ENCODE assay signal across 8 mouse cellular contexts in the genomic region with DNA sequence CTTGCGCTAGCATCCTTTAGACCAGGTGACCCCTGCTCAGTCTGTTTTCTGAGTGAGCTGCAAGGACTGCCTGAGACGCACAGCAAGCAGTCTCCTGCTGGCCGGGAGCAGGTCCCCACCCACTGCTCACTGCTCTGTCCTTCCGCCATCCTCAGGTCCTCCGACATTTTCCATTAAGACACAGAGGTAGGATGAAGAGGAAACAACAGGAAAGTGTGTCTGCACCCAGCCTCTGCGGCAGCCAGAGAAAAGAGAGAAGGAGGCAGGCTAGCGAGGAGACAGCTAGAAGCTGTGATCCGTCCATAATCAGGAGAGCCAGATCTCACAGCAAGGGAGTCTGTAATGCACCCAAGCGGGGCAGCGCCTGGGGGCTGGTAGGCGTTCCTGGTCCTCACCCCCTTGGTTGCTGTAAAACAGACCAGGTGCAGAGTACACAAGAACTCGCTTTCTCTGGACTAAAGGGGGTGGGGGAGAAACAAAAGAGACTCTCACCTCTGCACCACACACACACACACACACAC. TPM values are rescaled to one million over a fixed set of nuclear protein-coding genes. Genes with fewer than 3 reads are reported as not detected.
A peak's percentile ranks its signal among the peaks of the same experiment; 100 is the strongest.
DNase-seq lines count a peak whose midpoint lies in the region; ATAC-seq and TF ChIP-seq lines count a peak whose summit lies in the region.

No protein-coding gene starts in this region.

- peak overlapping the region; percentile 77 for H3K4me3 ChIP-seq in forebrain, embryonic 12.5 days (replicated peaks)
- peak overlapping the region; percentile 69 for H3K4me3 ChIP-seq in intestine, embryonic 16.5 days (ENCODE audit: low read length)
- H3K4me3 ChIP-seq in midbrain, embryonic 10.5 days: peak overlapping the region; percentile 85
- peak overlapping the region; percentile 65 for H3K4me3 ChIP-seq in stomach, embryonic 15.5 days (replicated peaks)

- H3K9ac ChIP-seq in forebrain, embryonic 12.5 days: peak overlapping the region; percentile 80
- peak overlapping the region; percentile 43; the same call in 1 of the 2 replicates for H3K9ac ChIP-seq in intestine, embryonic 16.5 days (ENCODE audit: low read depth, low read length)
- H3K9ac ChIP-seq in stomach, embryonic 15.5 days: no peak overlapping the region

- peaks cover 16% of the 10 kb centered on the region for H3K4me1 ChIP-seq in forebrain, embryonic 12.5 days
- no peaks in the 10 kb centered on the region for H3K4me1 ChIP-seq in intestine, embryonic 16.5 days (ENCODE audit: control insufficient read depth, insufficient read depth, low read length)
- peaks cover 16% of the 10 kb centered on the region for H3K4me1 ChIP-seq in midbrain, embryonic 10.5 days
- 0 out of 2 replicates have a peak, but pooled peaks cover 3% of the 10 kb centered on the region for H3K4me1 ChIP-seq in stomach, embryonic 15.5 days

- 0 out of 2 replicates have a peak, but pooled peaks cover 9% of the 10 kb centered on the region for H3K27me3 ChIP-seq in forebrain, embryonic 12.5 days
- no peaks in the 10 kb centered on the region; the same call in 1 of the 2 replicates for H3K27me3 ChIP-seq in intestine, embryonic 16.5 days (replicated peaks; ENCODE audit: control insufficient read depth, insufficient read depth, low read length)
- peaks cover 34% of the 10 kb centered on the region for H3K27me3 ChIP-seq in midbrain, embryonic 10.5 days (ENCODE audit: low read depth, poor library complexity, severe bottlenecking)
- H3K27me3 ChIP-seq in stomach, embryonic 15.5 days (replicated peaks): no peaks in the 10 kb centered on the region

- no peak for TF ChIP-seq CTCF in brain, embryonic 14.5 days (IDR thresholded peaks at IDR 0.05; ENCODE audit: borderline replicate concordance, extremely low read depth, insufficient read depth, insufficient read length)

- WGBS in forebrain, embryonic 12.5 days: 2% methylated on average over 12 of the region's 12 CpGs
- whole genome bisulfite sequencing in intestine, embryonic 16.5 days: 2% methylated on average over 12 of the region's 12 CpGs
- WGBS in midbrain, embryonic 10.5 days: 2% methylated on average over 12 of the region's 12 CpGs
- 2% methylated on average over 12 of the region's 12 CpGs for WGBS in stomach, embryonic 15.5 days

- 0 out of 2 replicates have a peak overlapping the region, but pooled peaks have one; percentile 53 for H3K27ac ChIP-seq in forebrain, embryonic 12.5 days
- H3K27ac ChIP-seq in intestine, embryonic 16.5 days (ENCODE audit: low read length): no peak overlapping the region
- H3K27ac ChIP-seq in midbrain, embryonic 10.5 days (replicated peaks): peak overlapping the region; percentile 81
- H3K27ac ChIP-seq in stomach, embryonic 15.5 days: no peak overlapping the region; the same call in 1 of the 2 replicates

- peak overlapping the region; percentile 95 for H3K4me2 ChIP-seq in forebrain, embryonic 12.5 days
- H3K4me2 ChIP-seq in intestine, embryonic 16.5 days (ENCODE audit: low read depth, low read length): peak overlapping the region; percentile 100
- H3K4me2 ChIP-seq in stomach, embryonic 15.5 days: peak overlapping the region; percentile 99

- TF ChIP-seq POLR2A in brain, embryonic 14.5 days (IDR thresholded peaks at IDR 0.05; ENCODE audit: borderline replicate concordance, extremely low read depth, insufficient read depth, insufficient read length, poor library complexity, severe bottlenecking): no peak

- ATAC-seq in forebrain, embryonic 12.5 days (ENCODE audit: low FRiP score): peak; percentile 25
- ATAC-seq in intestine, embryonic 16.5 days: peak; percentile 68
- ATAC-seq in stomach, embryonic 15.5 days (ENCODE audit: insufficient read depth, low FRiP score, low read depth): peak; percentile 29; the same call in 1 of the 2 replicates

- no peaks in the 10 kb centered on the region for H3K9me3 ChIP-seq in forebrain, embryonic 12.5 days
- H3K9me3 ChIP-seq in intestine, embryonic 16.5 days (ENCODE audit: control insufficient read depth, low read length): no peaks in the 10 kb centered on the region
- H3K9me3 ChIP-seq in midbrain, embryonic 10.5 days (replicated peaks): 0 out of 2 replicates have a peak, but pooled peaks cover 3% of the 10 kb centered on the region
- no peaks in the 10 kb centered on the region for H3K9me3 ChIP-seq in stomach, embryonic 15.5 days

- H3K36me3 ChIP-seq in forebrain, embryonic 12.5 days (replicated peaks): no peaks in the 10 kb centered on the region
- H3K36me3 ChIP-seq in intestine, embryonic 16.5 days (ENCODE audit: control insufficient read depth, insufficient read depth, low read length): no peaks in the 10 kb centered on the region
- H3K36me3 ChIP-seq in midbrain, embryonic 10.5 days: no peaks in the 10 kb centered on the region
- no peaks in the 10 kb centered on the region for H3K36me3 ChIP-seq in stomach, embryonic 15.5 days

- peak; percentile 3 for DNase-seq in adrenal gland, postnatal 25 days
- DNase-seq in adrenal gland, adult 18-20 months (ENCODE audit: low spot score in 2 of 2): no peak
- DNase-seq in brain, embryonic 14.5 days (ENCODE audit: low read depth): peak; percentile 65
- peak; percentile 33 for DNase-seq in midbrain, embryonic 10.5 days (ENCODE audit: low spot score)
- DNase-seq in c-Kit-positive CD71-positive TER-119-positive erythroid progenitor cells, embryonic 14.5 days (ENCODE audit: low spot score): no peak

RNA-seq across cellular contexts. Expression of a gene that starts 1.1 kb away (rescaled TPM):
- 0.90 and 1.3 TPM in 2 replicates for total RNA-seq in adrenal gland, postnatal 25 days (2021)
- 1 to 10 TPM; 1.0 to 1.3 TPM for total RNA-seq in adrenal gland, adult 18-20 months (2021)
- 7.8 and 11.1 TPM in 2 replicates for polyA plus RNA-seq in brain, embryonic 14.5 days (2012; rRNA removed)
- polyA plus RNA-seq in forebrain, embryonic 12.5 days (2016; fragmentation: Nextera tagmentation; extraction: Ambion mirVana): 4.0 and 4.2 TPM in 2 replicates
- 0.98 and 1.6 TPM in 2 replicates for polyA plus RNA-seq in intestine, embryonic 16.5 days (2015; fragmentation: Nextera tagmentation; extraction: Ambion mirVana)
- polyA plus RNA-seq in midbrain, embryonic 10.5 days (2016; fragmentation: Nextera tagmentation; extraction: Ambion mirVana): 1.3 and 1.5 TPM in 2 replicates
- 4.4 and 5.4 TPM in 2 replicates for polyA plus RNA-seq in stomach, embryonic 15.5 days (2015; fragmentation: Nextera tagmentation; extraction: Ambion mirVana)

Comparison
In these comparisons a context has a peak if more than half of its experiments do, and no peak if none do; other contexts are left out.
1. DNase-seq: peak in adrenal gland, postnatal 25 days (single experiment), brain, embryonic 14.5 days (single experiment) and midbrain, embryonic 10.5 days (single experiment); none in adrenal gland, adult 18-20 months (0 of 2) and c-Kit-positive CD71-positive TER-119-positive erythroid progenitor cells, embryonic 14.5 days (single experiment).
2. H3K27ac ChIP-seq: peak in forebrain, embryonic 12.5 days (single experiment) and midbrain, embryonic 10.5 days (single experiment); none in intestine, embryonic 16.5 days (single experiment) and stomach, embryonic 15.5 days (single experiment).
3. Peak in every context shown above with its lines, with median percentiles within 50 percentile points of each other: ATAC-seq, H3K4me2 ChIP-seq and H3K4me3 ChIP-seq.